Mouse (Mus musculus) thymus, postnatal 25 days (tissue): Measurements from ENCODE around the gene Slc5a6.
"Not testable (repeated sequence)": the region's sequence is repeated elsewhere in the genome, so short reads cannot be mapped to it uniquely, and the experiment has no call there.

Experiments used
- DNase-seq: peaks from one replicate; pipeline ENCODE4 v3.0.0; 2022

The Slc5a6 gene

GRCm38 (mm10) chr5:31055216-31056140 is 6.8 kb upstream of the Slc5a6 start:
- DNase-seq = no peak

DNA sequence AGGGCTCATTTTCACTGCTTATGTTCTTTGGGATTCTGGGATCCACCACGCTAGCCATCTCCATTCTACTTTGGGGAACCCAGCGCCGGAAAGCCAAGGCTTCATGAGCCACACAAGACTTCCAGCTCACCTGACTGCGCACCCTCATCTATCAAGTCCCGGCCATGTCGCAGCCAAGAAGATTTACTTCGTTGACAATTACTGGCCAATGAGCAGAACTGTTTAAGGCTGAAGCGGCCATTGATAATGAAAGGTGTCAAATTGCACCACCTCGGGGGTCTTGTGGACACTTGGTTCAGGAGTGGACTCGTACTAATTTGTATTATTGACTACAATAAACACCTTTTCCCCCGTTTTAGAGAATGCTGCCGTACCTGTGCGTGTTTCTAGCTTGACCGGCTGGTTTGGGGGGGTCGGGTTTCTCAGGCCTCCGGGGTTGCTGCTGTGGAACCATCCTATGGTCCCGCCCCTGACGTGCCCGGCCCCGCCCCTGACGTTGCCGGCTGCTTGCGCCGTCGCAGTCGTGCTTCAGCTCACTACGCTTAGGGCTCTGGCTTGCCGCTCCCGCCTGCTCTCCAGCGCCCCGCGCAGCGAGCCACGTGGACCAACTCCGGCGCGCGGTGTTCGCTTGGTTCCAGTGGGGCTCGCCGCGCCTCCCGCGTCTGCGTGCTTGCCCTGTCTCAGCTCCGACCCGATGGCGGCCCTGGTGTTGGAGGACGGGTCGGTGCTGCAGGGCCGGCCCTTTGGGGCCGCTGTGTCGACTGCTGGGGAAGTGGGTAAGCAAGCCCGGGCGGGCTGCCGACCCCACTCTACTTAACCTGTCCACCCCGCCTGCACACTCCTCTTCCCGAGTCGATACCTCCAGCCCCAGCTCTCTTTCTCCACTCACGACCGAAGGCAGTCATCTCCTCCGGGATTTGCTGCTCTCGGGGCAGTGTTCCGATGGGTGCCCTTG is 5.8 kb upstream of the Slc5a6 start, which contains the start of gene Cad:
Gene Cad (plus strand): TSS at position 520 of the 955 bp plus-strand sequence.
- peak; percentile 96 for DNase-seq

DNA sequence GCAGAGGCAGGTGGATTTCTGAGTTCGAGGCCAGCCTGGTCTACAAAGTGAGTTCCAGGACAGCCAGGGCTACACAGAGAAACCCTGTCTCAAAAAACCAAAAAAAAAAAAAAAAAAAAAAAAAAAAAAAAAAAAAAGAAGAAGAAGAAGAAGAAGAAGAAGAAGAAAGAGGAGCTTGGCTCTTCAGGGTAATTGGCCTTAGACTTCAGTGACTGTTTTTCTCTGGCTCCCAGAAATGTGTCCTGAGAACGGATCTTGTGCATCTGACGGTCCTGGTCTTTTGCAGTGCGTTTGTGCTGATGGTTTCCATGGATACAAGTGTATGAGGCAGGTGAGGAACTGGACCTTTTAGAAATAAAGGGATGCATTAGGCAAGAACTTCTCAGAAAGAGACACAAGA is 5.0 kb upstream of the Slc5a6 start:
- DNase-seq = not testable (repeated sequence)

DNA sequence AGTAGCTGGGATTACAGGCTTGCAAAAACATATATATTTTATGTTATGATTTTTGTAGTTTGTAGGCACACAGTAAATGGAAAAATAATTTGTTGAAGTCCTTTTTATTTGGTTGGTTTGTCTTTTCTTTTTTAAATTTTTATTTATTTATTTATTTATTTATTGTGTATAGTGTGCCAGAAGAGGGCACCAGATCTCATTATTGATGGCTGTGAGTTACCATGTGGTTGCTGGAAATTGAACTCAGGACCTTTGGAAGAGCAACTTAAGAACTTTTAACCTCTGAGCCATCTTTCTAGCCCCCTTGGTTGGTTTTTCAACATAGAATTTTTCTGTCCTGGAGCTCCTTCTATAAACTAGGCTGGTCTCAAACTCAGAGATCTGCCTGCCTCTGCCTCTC is 1.7 kb upstream of the Slc5a6 start:
- DNase-seq = no peak

- DNase-seq = peak; percentile 98
Observed at GRCm38 (mm10) chr5:31047848-31048762, 619 bp downstream of the Slc5a6 start, which contains the start of gene Atraid. Gene Atraid, plus strand, starts transcription at chr5:31048312.

DNA sequence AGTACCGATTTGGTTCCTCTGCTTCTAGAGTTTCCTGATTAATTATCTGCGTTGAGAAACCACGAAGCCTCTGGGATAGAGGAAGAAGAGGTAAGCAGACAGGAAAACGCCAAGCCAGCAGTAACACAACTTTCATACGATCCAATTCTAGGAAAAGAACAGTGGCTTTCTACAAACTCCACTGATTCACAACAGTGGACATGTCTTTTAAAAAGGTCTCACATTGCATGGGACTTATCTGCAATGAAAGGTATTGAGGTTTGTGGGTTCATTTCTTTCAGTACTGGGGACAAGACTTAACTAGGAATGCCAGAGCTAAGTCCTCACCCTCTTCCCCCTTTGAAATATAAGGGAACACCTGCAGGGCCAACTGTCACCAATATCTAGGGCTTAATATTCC is 1.6 kb downstream of the Slc5a6 start:
- DNase-seq = no peak

DNA sequence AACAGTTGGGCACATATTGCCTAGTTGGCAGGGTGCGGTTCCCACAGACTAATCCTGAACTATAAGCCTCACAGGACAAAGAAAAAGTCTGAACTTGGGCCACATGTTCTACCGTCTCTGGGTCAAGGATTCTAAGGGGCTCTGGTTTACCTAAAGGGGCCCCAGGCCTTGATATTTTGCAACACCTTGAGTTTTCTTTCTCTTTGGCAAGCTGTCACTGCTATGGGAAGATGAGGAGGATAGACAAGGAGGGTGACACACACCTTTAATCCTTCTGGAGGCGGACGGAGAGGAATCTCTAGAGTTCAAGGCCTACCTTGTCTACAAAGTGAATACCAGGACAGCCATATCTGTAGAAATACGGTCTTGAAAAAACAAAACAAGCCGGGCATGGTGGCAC is 2.3 kb downstream of the Slc5a6 start:
- no peak for DNase-seq

DNA sequence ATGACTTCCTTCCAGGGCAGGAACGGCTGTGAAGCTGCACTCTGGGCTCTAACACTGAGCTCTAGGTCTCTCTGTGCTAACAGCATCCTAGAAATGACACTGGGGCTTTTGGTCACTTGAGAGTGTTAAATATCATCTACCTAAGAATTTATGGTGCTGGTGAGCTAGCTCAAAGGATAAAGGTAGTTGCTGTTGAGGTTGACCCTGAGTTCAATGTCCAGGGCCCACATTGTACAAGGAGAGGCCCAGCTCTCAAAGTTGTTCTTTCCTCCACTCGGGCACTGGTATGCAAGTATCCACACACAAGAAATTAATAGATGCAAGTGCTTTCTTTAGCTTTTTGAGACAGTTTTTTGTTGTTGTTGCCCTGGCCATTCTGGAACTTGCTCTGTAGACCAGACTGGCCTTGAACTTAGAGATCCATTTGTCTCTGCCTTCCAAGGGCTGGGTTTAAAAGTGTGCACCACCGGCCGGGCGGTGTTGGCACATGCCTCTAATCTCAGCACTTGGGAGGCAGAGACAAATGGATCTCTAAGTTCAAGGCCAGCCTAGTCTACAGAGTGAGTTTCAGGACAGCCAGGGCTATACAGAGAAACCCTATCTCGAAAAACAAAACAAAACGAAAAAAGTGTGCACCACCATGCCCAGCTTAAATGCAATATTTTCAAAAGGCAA is 10.4 kb downstream of the Slc5a6 start:
- DNase-seq = no peak

GRCm38 (mm10) chr5:31036556-31036955 is 12.2 kb downstream of the Slc5a6 start:
- DNase-seq = not testable (repeated sequence)

DNA sequence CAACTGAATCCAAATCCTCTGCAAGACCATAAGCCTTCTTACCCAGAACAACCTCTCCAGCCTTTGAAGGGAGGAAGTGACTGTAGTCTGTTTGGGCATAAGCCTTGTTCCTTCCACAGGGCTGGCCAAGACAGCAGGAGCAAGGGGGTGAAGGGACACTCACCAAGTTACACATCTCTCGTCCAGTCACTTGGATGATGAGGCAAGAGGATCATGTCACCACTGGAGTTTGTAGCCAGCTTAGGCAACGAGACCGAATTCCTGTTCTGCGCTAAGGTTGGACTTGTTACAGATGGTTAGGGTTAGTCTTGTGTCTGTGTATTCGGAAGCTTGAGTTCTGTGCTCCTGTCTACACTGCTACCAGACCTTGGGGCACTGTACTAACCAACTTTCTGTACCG is 14.1 kb downstream of the Slc5a6 start:
- DNase-seq = no peak

DNA sequence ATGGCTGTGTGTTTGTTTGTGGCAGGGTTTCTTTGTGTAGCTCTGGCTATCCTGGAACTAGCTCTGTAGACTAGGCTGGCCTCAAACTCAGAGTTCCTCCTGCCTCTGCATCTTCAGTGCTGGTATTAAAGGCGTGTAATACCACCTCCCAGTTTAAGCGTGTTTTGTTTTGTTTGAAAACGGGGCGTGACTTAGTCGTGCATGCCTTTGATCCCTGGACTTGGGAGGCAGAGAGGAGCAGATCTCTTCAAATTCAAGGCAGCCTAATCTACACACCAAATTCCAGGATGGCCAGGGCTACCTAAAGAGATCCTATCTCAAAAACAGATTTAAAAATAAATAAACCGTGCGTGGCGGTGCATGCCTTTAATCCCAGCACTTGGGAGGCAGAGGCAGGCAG is 17.2 kb downstream of the Slc5a6 start:
- DNase-seq = no peak

GRCm38 (mm10) chr5:31030926-31031325 is 17.8 kb downstream of the Slc5a6 start:
- no peak for DNase-seq

- DNase-seq = no peak
Observed at GRCm38 (mm10) chr5:31024641-31025040, 24.1 kb downstream of the Slc5a6 start.

DNA sequence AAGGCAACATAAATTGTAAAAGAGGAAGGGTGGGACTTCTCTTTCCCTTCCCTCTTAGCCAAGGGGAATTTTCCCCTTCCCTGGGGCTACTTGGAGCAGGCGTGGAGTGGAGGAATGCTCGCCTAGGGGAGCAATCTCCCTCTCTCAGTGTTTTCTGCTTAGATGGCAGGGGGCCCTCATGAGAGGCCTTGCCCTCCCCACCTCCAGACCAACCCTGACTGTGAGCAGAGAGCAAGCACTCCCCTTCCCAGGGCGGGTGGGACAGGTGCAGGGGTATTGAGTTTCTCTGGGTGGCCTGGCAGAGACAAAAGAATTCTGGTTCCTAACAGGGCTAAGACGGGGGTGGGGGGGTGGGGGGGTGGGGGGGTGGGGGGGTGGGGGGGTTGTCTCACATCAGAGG is 25.5 kb downstream of the Slc5a6 start:
- no peak for DNase-seq

DNA sequence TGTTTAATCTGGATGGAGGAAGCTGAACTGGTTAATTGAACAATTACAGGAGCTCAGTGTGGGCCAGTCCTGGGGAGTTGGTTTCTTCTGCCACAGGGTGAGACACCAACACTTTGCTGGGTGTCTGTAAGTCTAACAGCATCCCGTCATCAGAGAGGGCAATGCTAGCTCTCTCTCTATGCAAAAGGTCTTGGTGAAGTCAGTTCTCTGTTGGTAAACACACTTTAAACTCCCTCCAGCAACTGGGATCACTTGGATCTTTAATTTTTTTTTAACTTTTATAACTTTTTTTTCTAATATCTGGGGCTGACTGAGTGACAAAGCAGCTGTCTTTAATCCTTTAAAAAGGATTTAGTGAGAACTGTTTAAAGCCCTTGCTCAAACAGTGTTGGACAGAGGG is 26.0 kb downstream of the Slc5a6 start:
- no peak for DNase-seq

GRCm38 (mm10) chr5:31021790-31022189 is 26.9 kb downstream of the Slc5a6 start:
- not testable (repeated sequence) for DNase-seq

DNA sequence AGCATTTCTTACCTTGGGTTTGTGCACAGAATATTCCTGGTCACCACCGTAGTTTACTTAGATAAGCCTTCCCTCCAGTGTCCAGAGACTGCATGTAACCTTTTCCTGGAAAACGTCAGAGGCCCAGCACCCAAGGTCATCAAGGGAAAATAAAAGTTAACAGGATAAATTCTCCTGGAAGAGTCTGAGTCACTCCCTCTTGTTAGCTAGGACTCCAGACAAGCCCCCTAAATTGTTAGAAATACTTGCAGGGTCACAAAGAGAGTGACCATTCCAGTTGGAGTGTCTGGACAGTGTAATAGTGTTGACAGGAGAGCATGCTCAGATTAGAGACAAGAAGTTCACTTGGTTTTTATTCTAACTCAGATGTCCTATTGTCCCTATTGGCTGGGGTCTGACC is 32.8 kb downstream of the Slc5a6 start:
- DNase-seq = no peak

GRCm38 (mm10) chr5:31012737-31013136 is 36.0 kb downstream of the Slc5a6 start:
- peak; percentile 61 for DNase-seq

- peak; percentile 89 for DNase-seq
Observed at GRCm38 (mm10) chr5:31004184-31004583, 44.5 kb downstream of the Slc5a6 start.

GRCm38 (mm10) chr5:31001560-31001959 is 47.2 kb downstream of the Slc5a6 start:
- DNase-seq = no peak

GRCm38 (mm10) chr5:31000993-31001392 is 47.7 kb downstream of the Slc5a6 start:
- no peak for DNase-seq

DNA sequence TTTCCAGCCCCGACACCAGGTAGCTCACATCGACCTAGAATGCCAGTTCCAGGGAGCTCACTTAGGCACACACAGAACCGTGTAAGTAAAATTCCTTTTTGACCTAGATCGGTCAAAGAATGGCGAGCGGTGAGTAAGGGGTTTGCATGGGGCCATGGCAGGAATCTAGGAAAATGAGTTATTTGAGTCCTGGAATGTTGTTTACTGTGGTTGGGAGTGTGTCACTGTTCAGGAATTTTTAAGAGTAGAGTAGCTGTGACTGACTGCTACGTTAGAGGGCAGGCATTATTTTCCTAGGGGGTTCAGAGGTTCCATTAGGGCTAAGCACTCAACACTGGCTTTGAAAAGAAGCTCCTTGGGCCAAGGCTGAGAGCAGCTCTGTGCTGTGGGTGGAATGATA is 48.6 kb downstream of the Slc5a6 start:
- DNase-seq = no peak
